Mouse (Mus musculus) CD4-positive naive resting alpha-beta T cell, adult 57 days (primary cell): ENCODE results near the gene Pon1. TPM values are rescaled to one million over a fixed set of nuclear protein-coding genes. Genes with fewer than 3 reads are reported as not detected.

ENCODE experiments used
- total RNA-seq: library from RNA; stranded (reverse); gene quantifications from one replicate; pipeline ENCODE4 v1.2.4, GENCODE M21; 2023

Gene Pon1
- total RNA-seq = not detected

DNA sequence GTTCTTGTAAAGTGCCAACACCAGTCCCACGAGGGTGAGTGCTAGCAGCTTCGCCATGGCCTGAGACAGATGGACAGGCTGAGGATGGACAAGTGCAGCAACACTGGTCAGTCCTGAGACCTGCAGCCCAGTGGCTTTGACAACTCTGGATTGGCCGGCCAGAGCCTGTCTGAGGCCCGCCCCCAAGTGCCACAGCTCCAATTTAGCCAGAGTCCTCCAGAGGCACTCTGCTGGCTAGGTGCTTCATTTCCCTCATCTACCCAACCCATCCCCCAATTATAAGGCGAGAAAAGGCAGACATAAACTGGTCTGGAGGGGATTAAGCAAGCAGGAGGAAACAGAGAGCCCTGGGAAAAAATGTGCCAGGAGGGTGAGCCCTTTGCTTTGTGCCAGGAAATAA is at the start of gene Pon1:
Gene Pon1 (minus strand): TSS at position 254 of the 400 bp plus-strand sequence.

Other genes with a start within 250 kb of the Pon1 start
- gene Pon3, start 62.3 kb upstream of the Pon1 start, total RNA-seq = 0.77 TPM
- 29.1 TPM for gene Pon2, start 104.5 kb upstream of the Pon1 start, total RNA-seq
- not detected for gene Asb4, start 189.4 kb upstream of the Pon1 start, total RNA-seq